Mouse (Mus musculus) CD8-positive naive resting alpha-beta T cell, adult 2 months (primary cell): ENCODE results near the gene Shld2.

Experiments
- DNase-seq, 2 experiments: peaks; one replicate each; pipeline ENCODE4 v3.0.0; 2022; ENCODE audit warnings: low read depth in 2 of 2, low spot score in 2 of 2

Shld2 gene

DNA sequence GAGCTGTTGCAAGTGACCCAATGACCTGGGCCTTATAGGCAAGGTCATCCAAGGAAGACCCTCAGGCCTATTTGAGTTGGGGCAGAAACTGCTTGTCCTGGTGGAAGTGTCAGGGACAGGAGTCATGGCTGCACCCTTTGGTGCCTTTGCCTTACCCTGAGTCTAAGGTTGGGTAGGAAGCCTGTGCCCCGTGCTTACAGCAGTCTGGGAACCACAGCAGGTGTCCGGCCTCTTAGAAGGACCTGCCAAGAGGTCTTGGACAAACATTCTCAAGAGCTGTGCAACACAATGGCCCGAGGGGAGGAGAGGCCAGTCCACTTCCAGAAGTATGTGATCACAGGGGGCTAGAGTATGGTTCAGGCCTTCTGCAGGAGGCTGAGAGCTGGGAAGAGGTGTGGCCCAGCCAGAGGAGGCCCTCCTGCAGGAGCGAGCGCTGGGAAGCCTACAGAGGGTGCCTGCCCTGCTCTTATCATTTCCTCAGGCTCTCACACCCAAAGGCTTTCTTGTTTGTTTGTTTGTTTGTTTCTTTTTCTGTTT lies 86.9 kb downstream of the Shld2 start:
- no peak for DNase-seq

DNA sequence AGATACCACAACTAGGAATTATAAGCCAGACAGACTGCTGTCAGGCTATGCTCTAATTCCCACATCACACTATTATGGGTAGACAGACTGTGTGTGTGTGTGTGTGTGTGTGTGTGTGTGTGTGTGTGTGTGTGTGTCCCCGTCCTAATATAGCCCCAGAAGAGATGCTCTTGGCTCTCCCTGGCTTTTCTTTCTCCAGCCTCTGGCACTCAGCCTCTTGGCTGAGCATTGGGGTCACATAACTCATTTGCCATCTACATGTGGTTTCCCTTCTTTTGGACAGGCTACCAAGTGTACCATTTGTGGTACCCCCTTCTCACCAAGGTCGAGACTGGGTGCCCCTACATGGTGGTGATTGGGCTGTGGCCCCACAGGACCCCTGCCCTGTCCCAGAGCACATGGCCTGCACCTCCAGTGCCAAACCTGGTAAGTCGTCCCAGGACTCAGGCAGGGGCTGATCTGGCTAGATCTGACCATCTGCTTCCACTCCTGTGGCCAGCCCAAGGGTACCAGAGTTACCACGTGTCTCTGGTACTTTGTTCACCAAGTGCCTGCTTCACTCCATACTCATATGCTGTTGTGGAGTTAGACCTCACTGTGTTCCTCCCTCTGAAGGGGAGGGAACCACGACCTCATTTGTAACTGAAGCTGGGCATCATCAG lies 88.7 kb downstream of the Shld2 start:
- no peak for DNase-seq

DNA sequence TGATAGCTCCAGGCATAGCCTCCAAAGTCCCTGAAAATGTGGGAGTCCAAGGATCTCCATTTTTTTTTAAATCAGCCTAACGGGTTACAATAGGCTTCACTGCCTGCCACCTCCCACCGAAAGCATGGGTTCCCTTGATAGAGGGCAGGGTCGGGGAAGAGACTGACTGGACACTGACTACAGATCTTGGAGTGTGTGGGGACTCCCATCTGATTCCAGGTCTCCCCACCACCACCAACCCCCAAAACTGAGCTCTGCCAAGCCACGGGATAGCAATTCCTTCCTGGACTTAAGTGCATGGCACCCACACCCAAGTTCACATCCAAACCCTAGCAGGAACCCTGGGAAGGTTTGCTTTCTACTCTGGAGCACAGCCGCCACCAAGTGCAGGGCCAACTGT lies 89.9 kb downstream of the Shld2 start:
- DNase-seq = no peak

- DNase-seq = no peak
These were observed 90.5 kb downstream of the Shld2 start for GRCm38 (mm10) chr14:34219786-34220198.

DNA sequence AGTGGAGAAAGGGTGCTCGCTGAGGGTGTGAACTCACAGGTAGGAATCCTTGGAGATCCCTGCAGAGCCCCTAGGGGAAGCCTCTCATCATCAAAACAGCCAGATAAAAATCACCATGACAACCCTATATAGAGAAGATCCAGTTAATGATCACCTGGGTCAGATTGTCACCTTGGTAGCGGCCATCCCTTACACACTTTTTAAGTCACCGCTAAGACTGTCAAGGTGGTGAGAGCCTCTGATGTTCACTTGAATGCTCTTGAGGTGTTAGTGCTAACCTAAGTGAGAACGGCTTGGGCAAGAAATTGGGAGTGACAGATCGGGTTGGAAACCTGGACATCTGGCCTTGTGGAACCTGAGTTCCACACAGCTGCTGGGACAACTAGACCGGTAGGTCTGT lies 91.0 kb downstream of the Shld2 start, which contains the start of gene Syt15:
Gene Syt15, plus strand, starts transcription at position 301 of the 400 bp plus-strand sequence.
- DNase-seq = no peak

- no peak for DNase-seq
These were observed 94.7 kb downstream of the Shld2 start for GRCm38 (mm10) chr14:34215451-34216127.

GRCm38 (mm10) chr14:34209942-34210341 lies 100.4 kb downstream of the Shld2 start:
- no peak for DNase-seq

GRCm38 (mm10) chr14:34209080-34209479 lies 101.2 kb downstream of the Shld2 start:
- no peak for DNase-seq

- no peak for DNase-seq
These were observed 101.6 kb downstream of the Shld2 start for GRCm38 (mm10) chr14:34208651-34209050.

- no peak for DNase-seq
These were observed 102.3 kb downstream of the Shld2 start for GRCm38 (mm10) chr14:34207996-34208395.

- DNase-seq = no peak
These were observed 108.9 kb downstream of the Shld2 start, which contains the start of gene Gprin2 for GRCm38 (mm10) chr14:34201231-34202035. Gene Gprin2, minus strand, starts transcription at chr14:34201653.

DNA sequence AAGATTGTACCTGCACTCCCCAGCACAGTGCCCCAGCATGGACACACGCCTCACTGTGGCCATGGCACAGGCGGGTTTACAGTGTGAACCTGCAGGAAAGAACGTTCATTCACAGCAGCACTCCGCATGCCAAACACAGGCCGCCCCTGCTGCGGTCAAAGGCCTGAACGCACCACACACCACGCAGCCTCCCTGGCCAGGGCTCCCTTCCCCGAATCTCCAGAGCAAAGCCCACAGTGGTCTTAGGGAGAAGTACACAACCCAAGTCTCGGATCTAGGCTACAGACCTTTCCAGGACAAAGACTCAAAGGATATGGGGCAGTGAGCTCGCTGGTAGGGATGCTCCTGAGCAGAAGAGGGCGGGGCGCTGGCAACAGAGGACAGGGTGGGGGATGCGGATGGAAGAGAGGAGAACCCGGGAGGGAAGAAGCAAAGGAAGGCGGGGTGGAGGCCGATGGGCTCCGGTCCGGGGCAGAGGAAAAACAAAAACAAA lies 109.5 kb downstream of the Shld2 start:
- no peak for DNase-seq

GRCm38 (mm10) chr14:34196706-34197105 lies 113.6 kb downstream of the Shld2 start:
- DNase-seq = no peak

- no peak for DNase-seq
These were observed 114.8 kb downstream of the Shld2 start for GRCm38 (mm10) chr14:34195466-34195865.

- DNase-seq = no peak
These were observed 116.4 kb downstream of the Shld2 start for GRCm38 (mm10) chr14:34193879-34194278.

DNA sequence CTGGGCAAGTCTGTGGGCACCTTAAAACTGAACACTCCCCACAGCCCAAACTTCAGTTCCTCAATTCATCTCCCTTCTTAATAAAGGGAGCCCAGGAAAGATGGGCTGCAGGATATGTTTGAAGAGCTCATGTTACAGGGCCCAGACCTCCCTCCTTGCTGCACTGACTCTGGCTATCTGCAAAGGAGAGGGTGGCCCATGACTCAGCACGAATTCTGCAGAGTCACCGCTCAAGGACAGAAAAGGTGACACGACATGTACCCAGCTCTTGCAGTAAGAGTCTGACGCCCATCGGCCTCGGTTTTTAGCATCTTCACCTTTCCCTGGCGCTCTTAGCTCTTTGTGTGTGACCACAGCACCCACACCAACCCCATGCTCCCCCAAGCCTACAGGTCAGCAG lies 119.9 kb downstream of the Shld2 start:
- DNase-seq = no peak

- DNase-seq = no peak
These were observed 121.7 kb downstream of the Shld2 start for GRCm38 (mm10) chr14:34188629-34189028.
